8 mouse cellular contexts compared by ENCODE assay signal in the genomic region with DNA sequence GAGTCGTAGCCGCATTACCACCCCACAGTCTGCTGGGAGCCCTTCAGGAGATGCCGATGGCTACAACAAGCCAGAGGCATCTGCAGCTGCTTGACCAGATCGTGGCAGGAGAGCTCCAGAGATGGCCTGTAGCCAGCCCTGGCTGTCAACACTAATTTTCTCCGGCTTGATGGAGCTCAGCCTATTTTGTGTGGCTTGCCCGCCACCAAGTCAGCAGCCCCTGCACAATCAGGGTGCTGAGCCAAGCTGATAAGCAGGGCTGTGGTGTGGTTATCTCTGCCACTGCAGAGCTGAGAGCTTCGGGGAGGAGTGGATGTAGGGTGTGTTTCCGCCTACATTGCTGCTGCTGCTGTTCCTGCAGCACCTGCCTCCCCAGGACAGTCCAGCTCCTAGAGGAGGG.
DNase-seq lines count a peak whose midpoint lies in the region; ATAC-seq lines count a peak whose summit lies in the region.

No protein-coding gene starts in this region.

- peak; percentile 89 to 91 for DNase-seq in cerebellum, postnatal 10 days
- DNase-seq in cerebellum, adult 8-10 months, result no peak
- peak; percentile 47 for DNase-seq in midbrain, embryonic 14.5 days
- DNase-seq in liver, result peak; percentile 50
- DNase-seq in yolk sac, embryonic 10.5 days (ENCODE audit: low spot score), result peak; percentile 15
- no peak for DNase-seq in cerebellum, adult 18-20 months
- no peak for DNase-seq in right cerebral cortex, postnatal 25 days

- ATAC-seq in midbrain, embryonic 14.5 days (ENCODE audit: low FRiP score, low TSS enrichment), result no peak
- ATAC-seq in midbrain, embryonic 16.5 days, result no peak

- H3K36me3 ChIP-seq in midbrain, embryonic 14.5 days (ENCODE audit: control insufficient read depth, insufficient read depth, low read length), result no peaks in the 10 kb centered on the region
- H3K36me3 ChIP-seq in midbrain, embryonic 16.5 days (ENCODE audit: control insufficient read depth, insufficient read depth, low read length), result no peaks in the 10 kb centered on the region

- H3K27ac ChIP-seq in midbrain, embryonic 14.5 days (replicated peaks; ENCODE audit: low read depth, low read length), result 0 out of 2 replicates have a peak overlapping the region, but pooled peaks have one; percentile 8
- H3K27ac ChIP-seq in midbrain, embryonic 16.5 days (ENCODE audit: low read length), result no peak overlapping the region

- H3K4me3 ChIP-seq in midbrain, embryonic 14.5 days (replicated peaks; ENCODE audit: low read depth, low read length), result no peak overlapping the region
- H3K4me3 ChIP-seq in midbrain, embryonic 16.5 days (ENCODE audit: low read depth, low read length), result no peak overlapping the region

- no peak overlapping the region for H3K4me2 ChIP-seq in midbrain, embryonic 14.5 days (ENCODE audit: low read length)
- no peak overlapping the region for H3K4me2 ChIP-seq in midbrain, embryonic 16.5 days (ENCODE audit: low read length)

- H3K27me3 ChIP-seq in midbrain, embryonic 14.5 days (ENCODE audit: control insufficient read depth, insufficient read depth, low read length), result no peaks in the 10 kb centered on the region
- H3K27me3 ChIP-seq in midbrain, embryonic 16.5 days (ENCODE audit: control insufficient read depth, insufficient read depth, low read depth, low read length), result no peaks in the 10 kb centered on the region

- 67% methylated on average over 8 of the region's 8 CpGs for WGBS in midbrain, embryonic 14.5 days
- WGBS in midbrain, embryonic 16.5 days, result 66% methylated on average over 8 of the region's 8 CpGs

- no peak overlapping the region for H3K9ac ChIP-seq in midbrain, embryonic 14.5 days (replicated peaks; ENCODE audit: low read length)
- no peak overlapping the region for H3K9ac ChIP-seq in midbrain, embryonic 16.5 days (ENCODE audit: low read depth, low read length)

- H3K4me1 ChIP-seq in midbrain, embryonic 14.5 days (ENCODE audit: control insufficient read depth, insufficient read depth, low read length), result no peaks in the 10 kb centered on the region
- peaks cover 6% of the 10 kb centered on the region; the same call in 1 of the 2 replicates for H3K4me1 ChIP-seq in midbrain, embryonic 16.5 days (ENCODE audit: control insufficient read depth, insufficient read depth, low read length)

- H3K9me3 ChIP-seq in midbrain, embryonic 14.5 days (ENCODE audit: control insufficient read depth, low read length), result no peaks in the 10 kb centered on the region
- no peaks in the 10 kb centered on the region for H3K9me3 ChIP-seq in midbrain, embryonic 16.5 days (replicated peaks; ENCODE audit: control insufficient read depth, low read length, poor library complexity, severe bottlenecking)

Comparison
In these comparisons a context has a peak if more than half of its experiments do, and no peak if none do; other contexts are left out.
1. DNase-seq: peak in cerebellum, postnatal 10 days (2 of 2), midbrain, embryonic 14.5 days (single experiment), liver (single experiment) and yolk sac, embryonic 10.5 days (single experiment); none in cerebellum, adult 8-10 months (single experiment), cerebellum, adult 18-20 months (0 of 2) and right cerebral cortex, postnatal 25 days (single experiment).